Mouse (Mus musculus) lung, embryonic 14.5 days (tissue): ENCODE measurements around the gene Gstt2. TPM values are rescaled to one million over a fixed set of nuclear protein-coding genes. Genes with fewer than 3 reads are reported as not detected.

Experiments
- ATAC-seq: fragments of 200-750 bp; cut with Nextera tagmentation; 2 replicates; pipeline ENCODE4 v1.8.0; 2017; ENCODE audit warnings: mild to moderate bottlenecking, moderate TSS enrichment, moderate library complexity; ENCODE audit not compliant: insufficient read depth
- DNase-seq: peaks from one replicate; pipeline ENCODE4 v3.0.0-alpha.2; 2015
- H3K27ac ChIP-seq: fragments of 300-500 bp; sonication (generic); 2 replicates; pipeline ENCODE4 v1.5.1; 2014; ENCODE audit warnings: low read depth, mild to moderate bottlenecking, moderate library complexity
- H3K27me3 ChIP-seq: fragments of 300-500 bp; sonication (generic); 2 replicates; pipeline ENCODE4 v1.6.1; 2014; ENCODE audit warnings: low read length, control low read depth; ENCODE audit not compliant: insufficient read depth
- H3K36me3 ChIP-seq: fragments of 300-500 bp; sonication (generic); 2 replicates; pipeline ENCODE4 v1.6.1; 2014; ENCODE audit warnings: control low read depth; ENCODE audit not compliant: insufficient read depth
- H3K4me1 ChIP-seq: fragments of 300-500 bp; sonication (generic); 2 replicates; pipeline ENCODE4 v1.6.1; 2014; ENCODE audit warnings: antibody characterized with exemption, control low read depth; ENCODE audit not compliant: insufficient read depth
- H3K4me2 ChIP-seq: fragments of 300-500 bp; sonication (generic); 2 replicates; pipeline ENCODE4 v1.6.1; 2014; ENCODE audit warnings: mild to moderate bottlenecking
- H3K4me3 ChIP-seq: fragments of 300-500 bp; sonication (generic); 2 replicates; pipeline ENCODE4 v1.5.1; 2014; ENCODE audit warnings: low read depth, low read length
- H3K9ac ChIP-seq: fragments of 300-500 bp; sonication (generic); 2 replicates; pipeline ENCODE4 v1.6.1; 2014
- H3K9me3 ChIP-seq: fragments of 300-500 bp; sonication (generic); 2 replicates; pipeline ENCODE4 v1.6.1; 2016; ENCODE audit warnings: low read depth, low read length, control low read depth
- CTCF ChIP-seq: IDR thresholded peaks from 2 replicates; pipeline ENCODE4 v1.5.1; 2016; ENCODE audit warnings: antibody characterized with exemption, low read depth
- WGBS: fragments of 180-500 bp; shearing (Covaris S2); extraction: QIAGEN DNeasy Blood & Tissue Kit; methylation state at CpG from one replicate; pipeline ENCODE4 v1.1.7; 2014; 5-methylcytosine and 5-hydroxymethylcytosine counted together
- polyA plus RNA-seq: library from polyadenylated mRNA; unstranded; fragments of >200 nt; fragmentation: Nextera tagmentation; extraction: Ambion mirVana; gene quantifications from 2 replicates; pipeline ENCODE4 v1.2.1, GENCODE M21; 2014

Gstt2 gene
- polyA plus RNA-seq, 1 experiment from 2014 or later = 28.0 TPM

DNA sequence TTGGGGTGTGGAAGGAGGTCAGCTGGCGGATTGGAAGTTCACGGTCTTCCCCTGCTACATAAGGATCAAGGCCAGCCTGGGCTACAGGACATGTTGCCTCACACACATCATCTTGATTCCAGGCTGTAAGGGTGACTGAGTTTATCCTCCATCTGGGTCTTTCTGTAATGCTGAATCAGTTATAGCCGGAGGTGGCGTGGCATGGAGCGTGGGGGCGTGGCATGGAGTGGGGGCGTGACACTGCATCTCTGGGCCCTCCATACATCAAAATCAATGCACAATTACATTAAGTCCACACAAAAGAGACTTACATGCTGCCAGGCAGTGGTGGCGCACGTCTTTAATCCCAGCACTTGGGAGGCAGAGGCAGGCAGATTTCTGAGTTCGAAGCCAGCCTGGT, 43.1 kb upstream of the Gstt2 start:
- 0 out of 2 replicates have a peak, but pooled peaks cover 3% of the 10 kb centered on the region for H3K4me1 ChIP-seq
- no peak for TF ChIP-seq CTCF
- H3K36me3 ChIP-seq = no peaks in the 10 kb centered on the region
- no peak overlapping the region for H3K27ac ChIP-seq
- H3K4me2 ChIP-seq = no peak overlapping the region
- H3K27me3 ChIP-seq = no peaks in the 10 kb centered on the region
- no peak overlapping the region for H3K9ac ChIP-seq
- ATAC-seq = no peak
- no peaks in the 10 kb centered on the region for H3K9me3 ChIP-seq
- DNase-seq = no peak
- H3K4me3 ChIP-seq = no peak overlapping the region
- WGBS = 94% methylated on average over 10 of the region's 10 CpGs

GRCm38 (mm10) chr10:75878836-75879235, 41.6 kb upstream of the Gstt2 start:
- H3K4me2 ChIP-seq = no peak overlapping the region
- ATAC-seq (no peak), DNase-seq (no peak)
- no peaks in the 10 kb centered on the region for H3K9me3 ChIP-seq
- no peak overlapping the region for H3K4me3 ChIP-seq
- H3K4me1 ChIP-seq = 0 out of 2 replicates have a peak, but pooled peaks cover 3% of the 10 kb centered on the region
- no peak for TF ChIP-seq CTCF
- H3K27ac ChIP-seq = no peak overlapping the region
- WGBS = 84% methylated on average over 3 of the region's 3 CpGs
- no peaks in the 10 kb centered on the region for H3K27me3 ChIP-seq
- no peak overlapping the region for H3K9ac ChIP-seq
- no peaks in the 10 kb centered on the region for H3K36me3 ChIP-seq

GRCm38 (mm10) chr10:75873543-75874170, 36.4 kb upstream of the Gstt2 start:
- WGBS = 28% methylated on average over 10 of the region's 10 CpGs

DNA sequence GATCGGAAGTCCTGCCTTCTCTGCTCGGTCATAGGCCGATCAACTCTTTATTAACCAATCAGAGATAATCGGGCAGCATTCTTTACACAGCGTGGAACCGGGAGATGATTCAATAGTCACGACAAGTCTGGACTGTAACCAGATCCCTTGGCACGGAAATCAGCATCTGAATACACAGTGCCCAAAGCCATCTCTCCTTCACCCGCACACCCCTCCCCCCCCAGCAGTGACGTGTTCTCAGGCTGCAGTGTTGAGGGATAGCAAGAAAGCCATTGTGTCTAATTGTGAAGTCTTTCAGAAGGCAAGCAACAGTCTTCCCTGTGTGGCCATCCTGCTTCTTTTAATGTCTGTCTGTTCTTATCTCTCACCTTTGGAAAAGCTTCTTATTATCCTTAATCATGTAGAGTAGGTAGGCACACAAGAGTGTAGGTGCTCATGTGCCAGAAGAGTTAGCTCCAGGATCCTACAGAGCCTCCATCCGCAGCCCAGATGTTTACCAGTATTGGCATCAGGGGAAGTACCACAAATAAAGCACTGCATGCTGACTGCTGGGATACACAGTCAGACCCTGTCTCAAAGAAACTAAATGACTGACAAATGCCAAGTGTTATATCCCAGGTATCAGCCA, 35.8 kb upstream of the Gstt2 start:
- no peaks in the 10 kb centered on the region for H3K27me3 ChIP-seq
- WGBS = 2% methylated on average over 11 of the region's 11 CpGs
- H3K4me2 ChIP-seq = peak overlapping the region; percentile 61
- H3K4me3 ChIP-seq = peak overlapping the region; percentile 30
- peak overlapping the region; percentile 32; the same call in 1 of the 2 replicates for H3K9ac ChIP-seq
- H3K36me3 ChIP-seq = no peaks in the 10 kb centered on the region
- H3K4me1 ChIP-seq = no peaks in the 10 kb centered on the region
- no peaks in the 10 kb centered on the region for H3K9me3 ChIP-seq
- H3K27ac ChIP-seq = 0 out of 2 replicates have a peak overlapping the region, but pooled peaks have one; percentile 63
- DNase-seq (peak; percentile 96), ATAC-seq (peak; percentile 99)
- TF ChIP-seq CTCF = no peak

More at GRCm38 (mm10) chr10:75873543-75874170, 36.4 kb upstream of the Gstt2 start:
- H3K9ac ChIP-seq = no peak overlapping the region
- no peak for TF ChIP-seq CTCF
- peak overlapping the region; percentile 61 for H3K4me2 ChIP-seq
- no peaks in the 10 kb centered on the region for H3K9me3 ChIP-seq
- H3K27ac ChIP-seq = no peak overlapping the region
- ATAC-seq = no peak
- no peaks in the 10 kb centered on the region for H3K27me3 ChIP-seq
- no peak for DNase-seq
- no peaks in the 10 kb centered on the region for H3K36me3 ChIP-seq
- no peaks in the 10 kb centered on the region for H3K4me1 ChIP-seq
- no peak overlapping the region for H3K4me3 ChIP-seq

DNA sequence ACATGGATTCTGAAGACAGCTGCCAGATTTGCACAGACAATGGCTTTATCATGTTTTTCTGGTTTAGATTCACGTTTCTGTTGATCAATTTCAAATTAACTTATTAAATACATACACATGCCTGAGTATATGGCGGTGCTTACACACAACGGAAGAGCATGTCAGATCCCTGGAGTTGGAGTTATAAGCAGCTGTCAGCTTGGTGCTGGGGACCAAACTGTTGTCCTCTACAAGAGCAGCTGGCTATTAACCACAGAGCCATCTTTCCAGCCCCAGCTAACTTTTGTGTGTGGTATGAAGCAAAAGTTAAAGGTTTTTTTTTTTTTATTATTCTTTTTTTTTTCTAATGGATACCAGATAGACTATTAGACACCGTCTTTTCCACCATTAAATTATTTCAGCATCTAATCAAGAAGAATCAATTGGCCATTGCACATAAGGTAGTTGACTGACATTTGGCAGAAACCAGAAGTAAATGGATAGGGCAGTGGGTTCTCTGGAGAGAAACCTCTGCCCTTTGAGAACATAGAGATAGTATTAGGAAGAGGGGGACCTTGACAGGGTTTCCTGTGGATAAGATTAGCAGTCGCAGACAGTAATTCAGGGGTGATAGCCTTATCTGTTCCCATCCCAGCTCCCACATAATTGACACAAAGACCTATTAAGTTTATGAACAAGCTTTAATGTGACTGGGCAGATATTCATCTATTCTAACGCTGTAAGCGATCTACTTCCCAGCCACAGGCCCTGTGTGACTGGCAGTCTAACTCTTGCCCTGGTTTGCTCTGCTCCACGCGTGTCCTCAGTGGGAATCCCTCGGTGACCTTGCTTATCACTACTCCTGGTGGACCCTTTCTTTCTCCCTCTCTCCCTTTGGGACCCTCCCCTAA, 35.0 kb upstream of the Gstt2 start:
- no peak for TF ChIP-seq CTCF
- Histone ChIP-seq H3K9me3 (no peaks in the 10 kb centered on the region), H3K27ac (0 out of 2 replicates have a peak overlapping the region, but pooled peaks have one; percentile 63), H3K27me3 (no peaks in the 10 kb centered on the region), H3K4me2 (peak overlapping the region; percentile 61), H3K4me1 (no peaks in the 10 kb centered on the region), H3K36me3 (no peaks in the 10 kb centered on the region), H3K9ac (peak overlapping the region; percentile 32; the same call in 1 of the 2 replicates), H3K4me3 (peak overlapping the region; percentile 30)
- WGBS = 34% methylated on average over 10 of the region's 10 CpGs
- DNase-seq = no peak
- ATAC-seq = peak; percentile 3; the same call in 1 of the 2 replicates

DNA sequence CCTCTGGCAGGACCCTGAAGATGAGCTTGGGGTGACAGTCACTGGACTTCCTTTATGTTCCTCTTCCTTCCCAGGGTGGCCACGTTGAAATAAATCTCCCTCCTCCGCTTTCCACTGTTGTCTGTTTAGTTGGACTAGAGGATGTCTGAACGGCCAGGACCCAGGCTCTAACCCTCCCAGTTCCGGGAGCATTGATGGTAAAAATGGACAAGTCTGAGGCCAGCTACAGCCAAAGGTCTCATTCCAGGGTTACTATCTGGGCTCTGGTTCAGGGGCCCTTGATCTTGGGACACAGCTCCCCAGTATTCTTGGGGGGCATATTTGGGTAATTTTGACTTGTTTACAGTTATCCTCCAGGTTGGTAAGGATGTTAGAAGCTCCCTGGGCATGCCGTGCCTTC, 24.4 kb upstream of the Gstt2 start:
- Histone ChIP-seq H3K9ac (no peak overlapping the region), H3K36me3 (peaks cover 19% of the 10 kb centered on the region), H3K27me3 (no peaks in the 10 kb centered on the region), H3K4me1 (peaks cover 9% of the 10 kb centered on the region), H3K4me3 (no peak overlapping the region), H3K9me3 (no peaks in the 10 kb centered on the region), H3K4me2 (no peak overlapping the region), H3K27ac (no peak overlapping the region)
- DNase-seq = no peak
- 87% methylated on average over 5 of the region's 5 CpGs for WGBS
- no peak for ATAC-seq
- no peak for TF ChIP-seq CTCF
